Mouse (Mus musculus): ENCODE measurements at regions not wholly inside any gene's neighbourhood (a gene's known extent, or its start where the extent isn't known, plus 50 kb on each side); places are given as distances from the start of the nearest gene placed in this dataset.

GRCm38 (mm10) chr11:56716953-56717352 is 294.2 kb upstream of the Gria1 start:
- no peak for DNase-seq (ENCODE audit: low spot score in 2 of 2)

DNA sequence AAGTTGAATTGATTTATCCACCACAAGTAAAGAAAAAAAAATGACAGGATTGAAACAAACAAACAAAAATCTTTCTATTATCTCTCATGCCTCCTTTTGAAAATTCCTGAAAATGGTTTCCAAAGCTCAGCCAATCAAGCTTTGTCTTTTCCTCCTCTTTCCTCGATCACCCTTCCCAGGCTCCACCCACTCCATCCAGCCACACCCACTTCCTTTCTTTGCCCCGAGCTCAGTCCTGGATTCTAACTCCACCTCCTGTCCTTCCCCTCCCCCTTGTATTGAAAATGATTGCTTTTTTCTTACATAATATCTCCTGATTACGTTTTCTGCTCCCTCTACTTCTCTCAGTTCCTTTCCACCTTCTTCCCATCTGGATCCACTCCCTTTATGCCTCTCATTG is 286.0 kb upstream of the Gria1 start:
- no peak for DNase-seq (ENCODE audit: low spot score in 2 of 2)

DNA sequence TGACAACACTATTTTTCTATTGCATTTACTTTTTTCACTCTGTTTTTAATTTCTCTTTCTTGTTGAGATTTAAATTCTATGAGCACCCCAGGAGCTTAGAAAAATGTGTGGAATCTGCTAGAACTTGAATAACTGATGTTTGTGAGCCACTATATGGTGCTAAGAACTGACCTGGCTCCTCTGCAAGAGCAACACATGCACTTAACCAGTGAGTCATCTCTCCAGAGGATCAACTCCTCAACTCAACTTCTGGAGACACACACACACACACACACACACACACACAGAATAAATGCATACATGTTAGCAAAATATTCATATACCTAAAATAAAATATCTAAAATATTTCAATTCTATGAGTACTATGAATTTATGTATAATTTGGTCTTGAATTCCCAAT is 285.0 kb upstream of the Gria1 start:
- DNase-seq (ENCODE audit: low spot score in 2 of 2) = no peak

GRCm38 (mm10) chr11:56727556-56727955 is 283.6 kb upstream of the Gria1 start:
- DNase-seq (ENCODE audit: low spot score in 2 of 2) = no peak

DNA sequence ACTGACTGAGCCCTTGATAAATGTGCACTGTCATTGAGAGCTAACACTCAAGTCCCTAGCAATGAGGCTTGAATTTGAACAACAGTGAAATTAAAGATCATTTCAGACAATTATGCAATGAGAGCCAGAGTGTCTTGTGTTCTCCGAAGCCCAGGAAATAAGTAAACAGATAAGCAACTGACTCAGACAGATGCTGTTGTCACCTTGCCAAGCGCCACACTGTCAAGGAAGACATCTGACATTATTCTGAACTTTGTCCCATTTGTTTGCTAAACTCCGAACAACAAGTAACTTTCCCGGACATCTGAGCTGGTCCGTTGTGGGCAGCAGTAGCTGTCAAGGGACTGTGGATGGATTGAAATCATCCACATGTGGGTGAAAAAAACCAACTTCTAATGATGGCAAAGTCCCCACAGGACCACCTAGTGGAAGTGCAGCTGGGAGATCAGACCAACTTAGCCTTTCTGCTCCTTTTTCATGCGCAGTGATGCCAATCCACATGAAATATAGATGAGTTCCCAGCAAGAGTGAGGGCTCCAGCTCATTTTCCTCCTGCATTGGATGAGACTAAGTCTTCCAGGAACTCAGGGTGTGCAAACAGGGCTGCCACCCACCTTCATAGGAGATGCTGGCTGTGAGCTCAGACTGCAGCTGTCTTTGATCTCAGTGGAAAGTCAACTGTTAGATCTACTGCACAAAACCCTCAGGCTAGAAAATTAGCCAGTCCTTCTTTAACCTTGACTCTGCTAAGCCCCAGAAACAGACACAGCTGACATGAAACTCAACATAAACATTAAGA is 282.8 kb upstream of the Gria1 start:
- DNase-seq (ENCODE audit: low spot score in 2 of 2) = no peak

DNA sequence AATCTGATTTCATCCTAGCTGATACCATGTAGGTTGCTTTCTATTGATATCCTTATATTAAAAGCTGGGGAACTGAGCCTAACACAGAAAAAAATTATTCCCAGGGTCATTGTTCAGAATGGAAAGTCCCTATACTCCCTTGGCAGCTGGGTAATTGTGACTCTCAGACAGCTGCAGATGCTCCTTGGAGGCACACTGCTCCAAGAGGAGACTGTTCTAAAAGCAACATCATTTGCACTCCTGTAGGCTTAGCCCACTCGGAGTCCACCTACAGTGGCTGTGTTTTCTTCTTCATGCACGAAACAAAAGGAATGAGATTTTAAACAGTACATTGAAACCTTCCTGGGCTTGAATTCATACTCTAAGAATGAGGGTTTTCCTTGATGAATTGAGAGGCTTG is 269.3 kb upstream of the Gria1 start:
- no peak for DNase-seq (ENCODE audit: low spot score in 2 of 2)

DNA sequence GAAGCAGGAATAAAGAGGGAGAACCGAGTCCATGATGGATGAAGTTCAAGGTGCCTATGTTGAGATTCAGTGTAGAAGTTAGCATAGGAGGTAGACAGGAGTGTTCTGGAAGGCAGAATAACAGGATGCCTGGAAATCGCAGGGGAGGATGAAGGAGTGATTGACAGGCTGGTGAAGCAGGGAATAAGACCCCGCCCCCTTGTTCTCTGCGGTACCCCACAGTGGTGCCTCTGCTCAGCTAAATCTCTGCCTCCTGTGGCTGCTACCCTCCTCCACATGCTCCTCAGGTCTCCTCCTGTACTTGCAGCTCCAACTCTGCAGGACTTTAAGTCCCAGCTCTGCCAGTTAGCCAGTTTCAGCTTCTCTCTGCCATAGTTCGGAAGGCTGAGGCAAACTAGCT is 261.2 kb upstream of the Gria1 start:
- no peak for DNase-seq (ENCODE audit: low spot score in 2 of 2)

- no peak for DNase-seq (ENCODE audit: low spot score in 2 of 2)
Observed at GRCm38 (mm10) chr11:56750639-56751038, 260.5 kb upstream of the Gria1 start.

- DNase-seq (ENCODE audit: low spot score in 2 of 2) = no peak
Observed at GRCm38 (mm10) chr11:56751918-56752317, 259.3 kb upstream of the Gria1 start.

GRCm38 (mm10) chr11:56753699-56754098 is 257.5 kb upstream of the Gria1 start:
- no peak for DNase-seq (ENCODE audit: low spot score in 2 of 2)

GRCm38 (mm10) chr11:56760474-56760873 is 250.7 kb upstream of the Gria1 start:
- DNase-seq (ENCODE audit: low spot score in 2 of 2) = no peak

DNA sequence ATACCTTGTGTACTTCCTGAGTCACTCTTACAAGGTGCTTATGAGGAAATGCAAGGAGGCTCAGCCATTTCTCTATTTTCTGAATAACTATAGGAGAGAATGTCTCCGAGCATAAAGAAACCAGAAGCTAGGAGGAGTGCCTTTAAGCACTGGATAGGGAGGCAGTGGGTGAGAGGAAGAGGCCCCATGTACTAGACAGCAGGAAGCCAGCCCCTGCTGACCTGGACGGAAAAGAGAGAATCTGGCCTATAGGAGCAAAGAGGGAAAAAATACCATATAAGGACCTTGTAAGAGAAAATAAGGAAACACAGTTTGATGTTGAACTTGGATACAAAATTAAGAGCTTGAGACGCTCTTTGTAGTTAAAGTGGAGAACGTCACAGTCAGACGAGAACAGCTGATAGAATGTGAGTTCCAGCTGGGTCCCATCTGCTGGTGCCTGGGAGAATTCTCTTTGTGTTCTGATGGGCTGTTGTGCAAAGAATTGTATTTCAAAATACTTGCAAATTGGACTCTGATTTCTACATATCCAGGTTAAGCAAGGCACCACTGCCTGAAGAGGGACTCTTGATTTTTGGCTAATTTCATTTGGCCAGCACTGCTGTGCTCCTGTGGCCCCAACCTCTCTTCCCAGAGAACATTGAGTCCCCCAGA is 248.6 kb upstream of the Gria1 start:
- no peak for DNase-seq (ENCODE audit: low spot score in 2 of 2)

- no peak for DNase-seq (ENCODE audit: low spot score in 2 of 2)
Observed at GRCm38 (mm10) chr11:56767424-56767823, 243.8 kb upstream of the Gria1 start.

DNA sequence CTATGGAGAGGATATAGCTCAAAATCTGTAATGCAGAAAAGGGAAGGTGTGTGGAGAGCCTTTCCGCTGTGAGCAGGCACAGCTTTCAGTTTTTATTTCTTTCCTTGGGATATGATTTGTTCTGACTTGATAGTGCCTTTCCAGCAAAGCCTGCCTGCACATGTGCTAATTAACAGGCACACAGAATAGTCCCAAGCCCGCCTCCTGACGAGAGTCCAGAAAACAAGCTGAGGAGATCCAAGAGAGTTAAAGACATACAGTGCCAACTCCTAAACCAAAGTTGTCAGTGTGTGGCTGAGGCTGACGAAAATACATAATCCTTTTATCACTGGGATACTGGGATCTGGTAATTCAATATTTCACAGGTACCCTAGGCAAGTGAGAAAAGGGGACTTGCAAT is 224.8 kb upstream of the Gria1 start:
- no peak for DNase-seq (ENCODE audit: low spot score in 2 of 2)

DNA sequence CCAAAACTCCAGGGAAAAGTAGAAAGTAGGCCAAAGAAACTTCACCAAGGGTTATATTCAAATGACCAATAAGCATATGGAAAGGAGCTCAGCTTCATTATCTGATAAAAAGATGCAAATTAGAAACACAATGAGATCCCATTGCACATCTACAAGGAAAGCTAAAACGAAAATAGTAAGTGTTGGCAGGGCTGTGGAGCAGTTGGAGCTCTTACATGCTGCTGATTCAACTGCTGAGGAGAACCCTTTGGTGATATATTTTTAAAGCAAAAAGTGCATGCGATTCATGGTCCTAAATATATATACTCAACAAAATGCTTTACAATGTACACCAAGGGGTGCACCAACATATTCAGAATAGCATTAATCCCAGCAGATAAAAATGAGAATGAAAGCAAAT is 218.5 kb upstream of the Gria1 start:
- DNase-seq (ENCODE audit: low spot score in 2 of 2) = no peak

DNA sequence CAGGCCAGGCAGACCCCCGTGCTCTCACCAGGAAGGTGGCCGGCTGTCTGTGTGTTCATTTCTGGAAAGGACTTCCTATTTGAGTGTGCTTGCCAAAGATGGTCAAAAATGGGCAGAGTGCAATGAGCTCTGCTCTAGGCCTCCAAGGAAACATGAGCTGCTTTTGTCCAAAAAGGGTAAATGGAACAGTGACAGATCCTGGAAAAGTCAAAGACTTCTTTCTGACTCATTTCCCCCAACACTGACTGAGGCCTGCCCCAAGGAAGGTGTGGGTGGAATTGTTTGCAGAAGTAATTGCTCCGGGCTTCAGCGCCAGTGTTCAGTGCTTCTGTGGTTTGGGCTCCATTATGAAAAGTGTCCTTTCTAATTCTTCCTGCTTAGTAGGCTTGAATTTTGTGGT is 203.9 kb upstream of the Gria1 start:
- DNase-seq (ENCODE audit: low spot score in 2 of 2) = no peak

GRCm38 (mm10) chr11:56810141-56810540 is 201.0 kb upstream of the Gria1 start:
- DNase-seq (ENCODE audit: low spot score in 2 of 2) = no peak

- DNase-seq (ENCODE audit: low spot score in 2 of 2) = no peak
Observed at GRCm38 (mm10) chr11:56812121-56812520, 199.1 kb upstream of the Gria1 start.

DNA sequence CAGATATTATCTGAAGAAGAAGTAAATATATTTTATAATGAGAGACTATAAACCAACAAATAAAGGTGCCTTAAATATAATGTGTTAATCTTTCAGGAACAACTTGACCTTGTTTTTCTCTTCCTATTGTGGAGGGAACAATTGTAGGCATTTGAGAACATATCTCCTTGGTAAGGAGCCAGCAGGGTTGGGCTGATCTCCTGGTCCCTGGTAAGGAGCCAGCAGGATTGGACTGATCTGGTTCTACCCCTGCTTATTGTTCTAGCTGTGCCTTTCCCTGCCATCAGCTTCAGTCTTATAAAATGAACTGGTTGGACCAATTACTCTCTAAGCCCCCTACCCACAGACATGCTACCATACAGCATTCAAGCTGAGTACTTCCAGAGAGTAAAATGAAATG is 187.7 kb upstream of the Gria1 start:
- no peak for DNase-seq (ENCODE audit: low spot score in 2 of 2)

DNA sequence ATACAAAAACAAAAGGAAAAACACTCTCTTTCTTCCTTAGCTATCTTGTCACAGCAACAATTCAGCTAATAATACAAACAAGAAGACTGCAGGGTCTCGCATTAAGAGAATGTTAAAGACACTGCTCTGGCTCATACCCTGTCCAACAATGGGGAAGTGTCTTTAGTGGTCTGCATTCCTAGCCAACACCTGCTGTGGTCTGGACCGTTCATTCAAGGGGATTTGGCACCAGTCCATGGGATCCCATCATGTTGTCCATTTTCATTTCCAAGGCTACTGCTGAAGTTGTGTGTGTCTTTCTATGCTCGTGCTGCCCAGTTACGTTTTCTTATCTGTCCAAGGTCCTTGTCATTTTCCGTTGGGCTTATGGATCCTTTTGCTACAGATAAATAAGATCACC is 183.7 kb upstream of the Gria1 start:
- DNase-seq (ENCODE audit: low spot score in 2 of 2) = no peak

- peak in 1 of 2 experiments; percentile 12 for DNase-seq (ENCODE audit: low spot score in 2 of 2)
Observed at GRCm38 (mm10) chr11:56862649-56863048, 148.5 kb upstream of the Gria1 start.

DNA sequence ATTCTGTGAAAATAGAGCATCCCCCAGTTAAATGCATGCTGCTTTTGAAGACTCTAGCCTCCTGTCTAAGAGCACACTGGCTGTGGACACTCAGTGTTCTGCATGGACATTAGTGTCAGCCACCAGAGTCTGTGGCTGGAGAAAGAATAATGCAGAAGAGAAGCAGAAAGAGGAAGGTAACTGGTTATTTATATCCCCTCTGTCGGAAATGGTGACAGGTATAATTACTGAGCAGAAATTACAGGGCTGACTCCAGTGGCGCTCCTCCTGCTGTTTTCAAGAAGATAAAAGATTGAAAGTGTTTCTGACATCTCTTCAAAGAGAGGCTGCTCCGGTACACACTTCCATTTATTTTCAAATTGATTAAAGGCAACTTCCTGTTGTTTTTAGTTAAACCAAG is 139.5 kb upstream of the Gria1 start:
- DNase-seq (ENCODE audit: low spot score in 2 of 2) = no peak

GRCm38 (mm10) chr11:56898548-56898951 is 112.6 kb upstream of the Gria1 start:
- no peak for DNase-seq (ENCODE audit: low spot score in 2 of 2)

DNA sequence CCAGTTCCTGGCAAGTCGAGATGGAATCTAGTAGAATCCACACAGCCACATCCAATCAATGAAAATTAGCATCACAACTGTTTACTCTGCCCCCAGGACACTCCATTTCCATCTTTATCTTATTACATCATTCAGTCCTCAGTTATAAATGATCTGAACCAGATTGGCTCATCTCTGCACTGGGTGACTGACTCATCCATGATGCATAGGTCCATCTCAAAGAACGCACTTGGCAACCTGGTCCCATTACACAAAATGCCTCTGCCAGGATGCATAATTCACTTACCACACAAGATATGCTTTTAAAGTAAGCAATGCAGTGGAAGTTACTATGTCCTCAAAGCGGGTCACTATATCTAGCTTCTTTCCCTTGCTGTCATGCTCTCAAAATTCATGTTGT is 110.0 kb upstream of the Gria1 start:
- DNase-seq (ENCODE audit: low spot score in 2 of 2) = no peak

Measured in spleen, postnatal 10 days (tissue).